Mouse (Mus musculus) hindbrain, postnatal 0 days (tissue): ENCODE measurements at regions not wholly inside any gene's neighbourhood (a gene's known extent, or its start where the extent isn't known, plus 50 kb on each side); places are given as distances from the start of the nearest gene placed in this dataset.
A peak's percentile ranks its signal among the peaks of the same experiment; 100 is the strongest.

Source experiments
- ATAC-seq: fragments of 200-750 bp; cut with Nextera tagmentation; 2 replicates; pipeline ENCODE4 v1.8.0; 2017; ENCODE audit warnings: mild to moderate bottlenecking, moderate TSS enrichment, moderate library complexity
- DNase-seq: peaks from one replicate; pipeline ENCODE4 v3.0.0-alpha.2; 2015; ENCODE audit warnings: low spot score
- H3K27ac ChIP-seq: fragments of 300-500 bp; sonication (generic); 2 replicates; pipeline ENCODE4 v1.5.1; 2014; ENCODE audit warnings: mild to moderate bottlenecking
- H3K27me3 ChIP-seq: fragments of 300-500 bp; sonication (generic); 2 replicates; pipeline ENCODE4 v1.6.1; 2014; ENCODE audit warnings: low read length, mixed read lengths; ENCODE audit not compliant: insufficient read depth
- H3K36me3 ChIP-seq: fragments of 300-500 bp; sonication (generic); 2 replicates; pipeline ENCODE4 v1.6.1; 2014; ENCODE audit warnings: low read length, mixed read lengths; ENCODE audit not compliant: insufficient read depth
- H3K4me1 ChIP-seq: fragments of 300-500 bp; sonication (generic); 2 replicates; pipeline ENCODE4 v1.6.1; 2014; ENCODE audit warnings: antibody characterized with exemption, low read length, mixed read lengths; ENCODE audit not compliant: insufficient read depth
- H3K4me2 ChIP-seq: fragments of 300-500 bp; sonication (generic); 2 replicates; pipeline ENCODE4 v1.6.1; 2014; ENCODE audit warnings: low read depth, mild to moderate bottlenecking, low read length, moderate library complexity, mixed read lengths
- H3K4me3 ChIP-seq: fragments of 300-500 bp; sonication (generic); 2 replicates; pipeline ENCODE4 v1.5.1; 2014; ENCODE audit warnings: low read length
- H3K9ac ChIP-seq: fragments of 300-500 bp; sonication (generic); replicated peaks from 2 replicates; pipeline ENCODE4 v1.6.1; 2014; ENCODE audit warnings: mild to moderate bottlenecking, low read length, moderate library complexity, mixed read lengths
- H3K9me3 ChIP-seq: fragments of 300-500 bp; sonication (generic); 2 replicates; pipeline ENCODE4 v1.6.1; 2016; ENCODE audit warnings: low read length, mixed read lengths
- CTCF ChIP-seq: IDR thresholded peaks from 2 replicates; pipeline ENCODE4 v1.5.1; 2016; ENCODE audit warnings: antibody characterized with exemption, control low read depth, low read depth
- WGBS: fragments of 180-500 bp; shearing (Covaris S2); extraction: QIAGEN DNeasy Blood & Tissue Kit; methylation state at CpG from one replicate; pipeline ENCODE4 v1.1.7; 2014; 5-methylcytosine and 5-hydroxymethylcytosine counted together

GRCm38 (mm10) chr3:137146062-137146461, 194.8 kb upstream of the Emcn start:
- DNase-seq: no peak
- peak; percentile 25; the same call in 1 of the 2 replicates for TF ChIP-seq CTCF
- Histone ChIP-seq H3K4me1 (0 out of 2 replicates have a peak, but pooled peaks cover 3% of the 10 kb centered on the region), H3K27me3 (no peaks in the 10 kb centered on the region), H3K27ac (no peak overlapping the region), H3K4me3 (no peak overlapping the region), H3K4me2 (no peak overlapping the region), H3K36me3 (no peaks in the 10 kb centered on the region), H3K9ac (no peak overlapping the region), H3K9me3 (no peaks in the 10 kb centered on the region)
- ATAC-seq: no peak

GRCm38 (mm10) chr3:137147405-137147804, 193.5 kb upstream of the Emcn start:
- no peak for TF ChIP-seq CTCF
- H3K27me3 ChIP-seq: no peaks in the 10 kb centered on the region
- H3K4me2 ChIP-seq: no peak overlapping the region
- no peak overlapping the region for H3K4me3 ChIP-seq
- no peaks in the 10 kb centered on the region for H3K36me3 ChIP-seq
- 48% methylated on average over 5 of the region's 5 CpGs for WGBS
- H3K9ac ChIP-seq: no peak overlapping the region
- H3K9me3 ChIP-seq: no peaks in the 10 kb centered on the region
- ATAC-seq (no peak), DNase-seq (no peak)
- H3K27ac ChIP-seq: no peak overlapping the region
- 0 out of 2 replicates have a peak, but pooled peaks cover 3% of the 10 kb centered on the region for H3K4me1 ChIP-seq

GRCm38 (mm10) chr3:137150414-137151010, 190.4 kb upstream of the Emcn start:
- no peak overlapping the region for H3K9ac ChIP-seq
- H3K4me3 ChIP-seq: no peak overlapping the region
- H3K27me3 ChIP-seq: no peaks in the 10 kb centered on the region
- no peak for TF ChIP-seq CTCF
- peak overlapping the region; percentile 58; the same call in 1 of the 2 replicates for H3K27ac ChIP-seq
- DNase-seq: peak; percentile 39
- WGBS: 34% methylated on average over 14 of the region's 14 CpGs
- H3K4me2 ChIP-seq: 0 out of 2 replicates have a peak overlapping the region, but pooled peaks have one; percentile 7
- 0 out of 2 replicates have a peak, but pooled peaks have one; percentile 45 for ATAC-seq
- H3K4me1 ChIP-seq: peaks cover 3% of the 10 kb centered on the region; the same call in 1 of the 2 replicates
- H3K9me3 ChIP-seq: no peaks in the 10 kb centered on the region
- H3K36me3 ChIP-seq: no peaks in the 10 kb centered on the region

GRCm38 (mm10) chr3:137151431-137151830, 189.4 kb upstream of the Emcn start:
- H3K4me3 ChIP-seq: no peak overlapping the region
- no peak overlapping the region for H3K4me2 ChIP-seq
- WGBS: 96% methylated on average over 1 of the region's 1 CpGs
- H3K36me3 ChIP-seq: no peaks in the 10 kb centered on the region
- H3K4me1 ChIP-seq: peaks cover 3% of the 10 kb centered on the region; the same call in 1 of the 2 replicates
- TF ChIP-seq CTCF: no peak
- H3K27me3 ChIP-seq: no peaks in the 10 kb centered on the region
- DNase-seq (no peak), ATAC-seq (no peak)
- no peak overlapping the region for H3K27ac ChIP-seq
- no peaks in the 10 kb centered on the region for H3K9me3 ChIP-seq
- H3K9ac ChIP-seq: no peak overlapping the region

GRCm38 (mm10) chr3:137153234-137153633, 187.6 kb upstream of the Emcn start:
- Histone ChIP-seq H3K4me1 (peaks cover 3% of the 10 kb centered on the region; the same call in 1 of the 2 replicates), H3K4me3 (no peak overlapping the region), H3K9me3 (no peaks in the 10 kb centered on the region), H3K27me3 (no peaks in the 10 kb centered on the region), H3K27ac (no peak overlapping the region), H3K9ac (no peak overlapping the region), H3K36me3 (no peaks in the 10 kb centered on the region), H3K4me2 (no peak overlapping the region)
- TF ChIP-seq CTCF: no peak
- ATAC-seq (no peak), DNase-seq (no peak)
- 80% methylated on average over 6 of the region's 6 CpGs for WGBS

GRCm38 (mm10) chr3:137154200-137155042, 186.4 kb upstream of the Emcn start:
- WGBS: 28% methylated on average over 9 of the region's 9 CpGs
- Histone ChIP-seq H3K4me1 (peaks cover 3% of the 10 kb centered on the region; the same call in 1 of the 2 replicates), H3K4me2 (no peak overlapping the region), H3K27ac (no peak overlapping the region), H3K4me3 (no peak overlapping the region), H3K36me3 (no peaks in the 10 kb centered on the region), H3K27me3 (no peaks in the 10 kb centered on the region), H3K9me3 (no peaks in the 10 kb centered on the region), H3K9ac (no peak overlapping the region)
- TF ChIP-seq CTCF: no peak
- DNase-seq (no peak), ATAC-seq (no peak)

GRCm38 (mm10) chr3:137155043-137155404, 185.8 kb upstream of the Emcn start:
- Histone ChIP-seq H3K36me3 (no peaks in the 10 kb centered on the region), H3K9ac (no peak overlapping the region), H3K4me1 (peaks cover 3% of the 10 kb centered on the region; the same call in 1 of the 2 replicates), H3K9me3 (no peaks in the 10 kb centered on the region), H3K27ac (no peak overlapping the region), H3K27me3 (no peaks in the 10 kb centered on the region), H3K4me2 (no peak overlapping the region), H3K4me3 (no peak overlapping the region)
- no peak for DNase-seq
- TF ChIP-seq CTCF: no peak
- whole genome bisulfite sequencing: 82% methylated on average over 3 of the region's 3 CpGs
- no peak for ATAC-seq
